Mouse (Mus musculus) hindbrain, embryonic 16.5 days (tissue): ENCODE results near the gene Cdk5r1. TPM values are rescaled to one million over a fixed set of nuclear protein-coding genes. Genes with fewer than 3 reads are reported as not detected.

Source experiments
- ATAC-seq: fragments of 200-750 bp; cut with Nextera tagmentation; 2 replicates; pipeline ENCODE4 v1.8.0; 2017; ENCODE audit warnings: moderate TSS enrichment, moderate library complexity
- H3K27ac ChIP-seq: fragments of 300-500 bp; sonication (generic); 2 replicates; pipeline ENCODE4 v1.5.1; 2014; ENCODE audit warnings: low read depth, mild to moderate bottlenecking, control low read depth, low read length, moderate library complexity
- H3K27me3 ChIP-seq: fragments of 300-500 bp; sonication (generic); replicated peaks from 2 replicates; pipeline ENCODE4 v1.6.1; 2014; ENCODE audit warnings: low read length; ENCODE audit not compliant: control insufficient read depth, insufficient read depth
- H3K36me3 ChIP-seq: fragments of 300-500 bp; sonication (generic); 2 replicates; pipeline ENCODE4 v1.6.1; 2014; ENCODE audit warnings: mild to moderate bottlenecking, low read length, moderate library complexity, mixed read lengths; ENCODE audit not compliant: control insufficient read depth, insufficient read depth
- H3K4me1 ChIP-seq: fragments of 300-500 bp; sonication (generic); 2 replicates; pipeline ENCODE4 v1.6.1; 2014; ENCODE audit warnings: low read depth, low read length; ENCODE audit not compliant: control insufficient read depth, insufficient read depth
- H3K4me2 ChIP-seq: fragments of 300-500 bp; sonication (generic); 2 replicates; pipeline ENCODE4 v1.6.1; 2014; ENCODE audit warnings: mild to moderate bottlenecking, low read length, control low read depth, moderate library complexity
- H3K4me3 ChIP-seq: fragments of 300-500 bp; sonication (generic); 2 replicates; pipeline ENCODE4 v1.5.1; 2014; ENCODE audit warnings: mild to moderate bottlenecking, low read length, control low read depth, moderate library complexity
- H3K9ac ChIP-seq: fragments of 300-500 bp; sonication (generic); 2 replicates; pipeline ENCODE4 v1.6.1; 2014; ENCODE audit warnings: low read depth, mild to moderate bottlenecking, control low read depth, low read length, moderate library complexity
- H3K9me3 ChIP-seq: fragments of 300-500 bp; sonication (generic); 2 replicates; pipeline ENCODE4 v1.6.1; 2014; ENCODE audit warnings: mild to moderate bottlenecking, low read length, moderate library complexity; ENCODE audit not compliant: control insufficient read depth
- whole genome bisulfite sequencing: fragments of 180-500 bp; shearing (Covaris S2); extraction: QIAGEN DNeasy Blood & Tissue Kit; methylation state at CpG from one replicate; pipeline ENCODE4 v1.1.7; 2014; 5-methylcytosine and 5-hydroxymethylcytosine counted together
- polyA plus RNA-seq: library from polyadenylated mRNA; unstranded; fragments of >200 nt; fragmentation: Nextera tagmentation; extraction: Ambion mirVana; gene quantifications from 2 replicates; pipeline ENCODE4 v1.2.1, GENCODE M21; 2015

The Cdk5r1 gene
- polyA plus RNA-seq, 1 experiment from 2014 or later, result 77.3 TPM

- Histone ChIP-seq H3K27ac (peak overlapping the region; percentile 76), H3K4me1 (peaks cover 34% of the 10 kb centered on the region), H3K4me2 (peak overlapping the region; percentile 8; the same call in 1 of the 2 replicates), H3K27me3 (no peaks in the 10 kb centered on the region), H3K9me3 (no peaks in the 10 kb centered on the region), H3K36me3 (no peaks in the 10 kb centered on the region), H3K9ac (0 out of 2 replicates have a peak overlapping the region, but pooled peaks have one; percentile 2), H3K4me3 (no peak overlapping the region)
- peak; percentile 97 for ATAC-seq
- 7% methylated on average over 9 of the region's 9 CpGs for WGBS
Observed at GRCm38 (mm10) chr11:80518421-80519367, 41.9 kb downstream of the Cdk5r1 start.

- ATAC-seq, result no peak
- no peaks in the 10 kb centered on the region for H3K36me3 ChIP-seq
- H3K4me2 ChIP-seq, result no peak overlapping the region
- H3K4me3 ChIP-seq, result no peak overlapping the region
- WGBS, result 65% methylated on average over 2 of the region's 2 CpGs
- H3K9me3 ChIP-seq, result no peaks in the 10 kb centered on the region
- peaks cover 22% of the 10 kb centered on the region for H3K4me1 ChIP-seq
- no peak overlapping the region for H3K27ac ChIP-seq
- no peak overlapping the region for H3K9ac ChIP-seq
- no peaks in the 10 kb centered on the region for H3K27me3 ChIP-seq
Observed at GRCm38 (mm10) chr11:80521148-80521547, 44.3 kb downstream of the Cdk5r1 start.

- 65% methylated on average over 2 of the region's 2 CpGs for WGBS
- Histone ChIP-seq H3K9me3 (no peaks in the 10 kb centered on the region), H3K36me3 (no peaks in the 10 kb centered on the region), H3K4me3 (no peak overlapping the region), H3K9ac (no peak overlapping the region), H3K4me2 (no peak overlapping the region), H3K27ac (no peak overlapping the region), H3K4me1 (peaks cover 20% of the 10 kb centered on the region), H3K27me3 (no peaks in the 10 kb centered on the region)
- ATAC-seq, result no peak
Observed at GRCm38 (mm10) chr11:80522852-80523251, 46.0 kb downstream of the Cdk5r1 start.

GRCm38 (mm10) chr11:80523410-80523809 lies 46.6 kb downstream of the Cdk5r1 start:
- 63% methylated on average over 4 of the region's 4 CpGs for WGBS
- peaks cover 15% of the 10 kb centered on the region for H3K4me1 ChIP-seq
- H3K9me3 ChIP-seq, result no peaks in the 10 kb centered on the region
- ATAC-seq, result no peak
- H3K9ac ChIP-seq, result no peak overlapping the region
- H3K4me2 ChIP-seq, result no peak overlapping the region
- no peak overlapping the region for H3K4me3 ChIP-seq
- no peak overlapping the region for H3K27ac ChIP-seq
- no peaks in the 10 kb centered on the region for H3K27me3 ChIP-seq
- H3K36me3 ChIP-seq, result no peaks in the 10 kb centered on the region

GRCm38 (mm10) chr11:80524213-80524612 lies 47.4 kb downstream of the Cdk5r1 start:
- Histone ChIP-seq H3K9ac (no peak overlapping the region), H3K27me3 (no peaks in the 10 kb centered on the region), H3K27ac (no peak overlapping the region), H3K4me3 (no peak overlapping the region), H3K9me3 (no peaks in the 10 kb centered on the region), H3K4me1 (peaks cover 7% of the 10 kb centered on the region), H3K36me3 (no peaks in the 10 kb centered on the region), H3K4me2 (no peak overlapping the region)
- 98% methylated on average over 5 of the region's 5 CpGs for WGBS
- ATAC-seq, result no peak

GRCm38 (mm10) chr11:80527697-80528096 lies 50.9 kb downstream of the Cdk5r1 start:
- ATAC-seq, result no peak
- no peak overlapping the region for H3K9ac ChIP-seq
- H3K4me3 ChIP-seq, result no peak overlapping the region
- H3K9me3 ChIP-seq, result no peaks in the 10 kb centered on the region
- no peaks in the 10 kb centered on the region for H3K4me1 ChIP-seq
- no peaks in the 10 kb centered on the region for H3K27me3 ChIP-seq
- no peak overlapping the region for H3K4me2 ChIP-seq
- no peak overlapping the region for H3K27ac ChIP-seq
- H3K36me3 ChIP-seq, result no peaks in the 10 kb centered on the region

- no peaks in the 10 kb centered on the region for H3K4me1 ChIP-seq
- no peak for ATAC-seq
- no peaks in the 10 kb centered on the region for H3K27me3 ChIP-seq
- H3K27ac ChIP-seq, result no peak overlapping the region
- no peak overlapping the region for H3K4me3 ChIP-seq
- H3K4me2 ChIP-seq, result no peak overlapping the region
- H3K9me3 ChIP-seq, result no peaks in the 10 kb centered on the region
- WGBS, result 85% methylated on average over 8 of the region's 8 CpGs
- H3K9ac ChIP-seq, result no peak overlapping the region
- H3K36me3 ChIP-seq, result no peaks in the 10 kb centered on the region
Observed at GRCm38 (mm10) chr11:80529149-80529548, 52.3 kb downstream of the Cdk5r1 start.

Other genes starting within 250 kb of the Cdk5r1 start
- 4.2 and 4.7 TPM in 2 replicates for gene Rhbdl3, start 176.1 kb upstream of the Cdk5r1 start, polyA plus RNA-seq
- gene 5730455P16Rik, start 99.0 kb upstream of the Cdk5r1 start, polyA plus RNA-seq, result 36.9 and 41.1 TPM in 2 replicates
- gene Zfp207, start 93.7 kb upstream of the Cdk5r1 start, polyA plus RNA-seq, result 159 and 176 TPM in 2 replicates
- gene Psmd11, start 48.4 kb upstream of the Cdk5r1 start, polyA plus RNA-seq, result 272 and 275 TPM in 2 replicates